Mouse (Mus musculus) ovary, adult 18-20 months (tissue): ENCODE results near the gene Inpp5a.

Experiments used
- DNase-seq: peaks from one replicate; pipeline ENCODE4 v3.0.0; 2022; ENCODE audit warnings: low spot score, mixed read lengths

Gene Inpp5a

GRCm38 (mm10) chr7:139477748-139478147, 88.8 kb downstream of the Inpp5a start:
- DNase-seq: no peak

GRCm38 (mm10) chr7:139479077-139479476, 90.2 kb downstream of the Inpp5a start:
- DNase-seq: no peak

GRCm38 (mm10) chr7:139479626-139480025, 90.7 kb downstream of the Inpp5a start:
- no peak for DNase-seq

- peak; percentile 20 for DNase-seq
These were observed 95.5 kb downstream of the Inpp5a start for GRCm38 (mm10) chr7:139484206-139484955.

- DNase-seq: no peak
These were observed 100.9 kb downstream of the Inpp5a start for GRCm38 (mm10) chr7:139489721-139490211.

GRCm38 (mm10) chr7:139492351-139492750, 103.4 kb downstream of the Inpp5a start:
- DNase-seq: no peak

GRCm38 (mm10) chr7:139492946-139493345, 104.0 kb downstream of the Inpp5a start:
- no peak for DNase-seq

- no peak for DNase-seq
These were observed 106.9 kb downstream of the Inpp5a start for GRCm38 (mm10) chr7:139495791-139496190.

GRCm38 (mm10) chr7:139498038-139498625, 109.2 kb downstream of the Inpp5a start:
- no peak for DNase-seq

GRCm38 (mm10) chr7:139504064-139504463, 115.2 kb downstream of the Inpp5a start:
- no peak for DNase-seq

- no peak for DNase-seq
These were observed 117.9 kb downstream of the Inpp5a start for GRCm38 (mm10) chr7:139506677-139507412.

GRCm38 (mm10) chr7:139508938-139509337, 120.0 kb downstream of the Inpp5a start:
- no peak for DNase-seq

GRCm38 (mm10) chr7:139515959-139516660, 127.2 kb downstream of the Inpp5a start:
- peak; percentile 36 for DNase-seq

- DNase-seq: no peak
These were observed 127.7 kb downstream of the Inpp5a start for GRCm38 (mm10) chr7:139516661-139517016.

- no peak for DNase-seq
These were observed 129.4 kb downstream of the Inpp5a start for GRCm38 (mm10) chr7:139518352-139518751.

GRCm38 (mm10) chr7:139528309-139529076, 139.6 kb downstream of the Inpp5a start:
- DNase-seq: peak; percentile 22

GRCm38 (mm10) chr7:139529208-139529607, 140.3 kb downstream of the Inpp5a start:
- DNase-seq: no peak

- no peak for DNase-seq
These were observed 141.9 kb downstream of the Inpp5a start for GRCm38 (mm10) chr7:139530591-139531427.

GRCm38 (mm10) chr7:139531428-139531801, 142.5 kb downstream of the Inpp5a start:
- DNase-seq: no peak

- no peak for DNase-seq
These were observed 147.4 kb downstream of the Inpp5a start for GRCm38 (mm10) chr7:139536331-139536730.

GRCm38 (mm10) chr7:139536831-139537230, 147.9 kb downstream of the Inpp5a start:
- no peak for DNase-seq
